Mouse (Mus musculus) liver, embryonic 14.5 days (tissue): ENCODE measurements around the gene Extl2. TPM values are rescaled to one million over a fixed set of nuclear protein-coding genes. Genes with fewer than 3 reads are reported as not detected.

ENCODE experiments used
- ATAC-seq: fragments of 200-750 bp; cut with Nextera tagmentation; 2 replicates; pipeline ENCODE4 v1.8.0; 2017; ENCODE audit warnings: moderate number of reproducible peaks, mild to moderate bottlenecking, moderate library complexity; ENCODE audit not compliant: insufficient read depth
- DNase-seq, 3 experiments: peaks; one replicate each; pipeline ENCODE4 v3.0.0-alpha.2; 2012 to 2013; ENCODE audit warnings: low read depth in 3 of 3, low spot score in 3 of 3
- H3K27ac ChIP-seq: fragments of 300-500 bp; sonication (generic); 2 replicates; pipeline ENCODE4 v1.5.1; 2014; ENCODE audit warnings: moderate library complexity, mild to moderate bottlenecking, control low read depth, inconsistent platforms
- H3K27me3 ChIP-seq: fragments of 300-500 bp; sonication (generic); 2 replicates; pipeline ENCODE4 v1.6.1; 2014; ENCODE audit warnings: mild to moderate bottlenecking, low read length, moderate library complexity; ENCODE audit not compliant: control insufficient read depth, insufficient read depth
- H3K36me3 ChIP-seq: fragments of 300-500 bp; sonication (generic); replicated peaks from 2 replicates; pipeline ENCODE4 v1.6.1; 2014; ENCODE audit warnings: low read depth; ENCODE audit not compliant: control insufficient read depth, insufficient read depth
- H3K4me1 ChIP-seq, 2 experiments: fragments of 200-500 bp in 1 of 2; fragments of 300-500 bp in 1 of 2; sonication (generic) in 1 of 2; replicated peaks; 2 replicates each; pipeline ENCODE4 v1.6.1; 2012 to 2014; ENCODE audit warnings: antibody characterized with exemption in 1 of 2, inconsistent platforms in 1 of 2, low read length in 1 of 2; ENCODE audit not compliant: control insufficient read depth in 2 of 2, insufficient read depth in 2 of 2
- H3K4me2 ChIP-seq: fragments of 300-500 bp; sonication (generic); 2 replicates; pipeline ENCODE4 v1.6.1; 2014; ENCODE audit warnings: low read depth, mild to moderate bottlenecking, control low read depth, moderate library complexity
- H3K4me3 ChIP-seq, 2 experiments: fragments of 200-500 bp in 1 of 2; fragments of 300-500 bp in 1 of 2; sonication (generic) in 1 of 2; 2 replicates each; pipeline ENCODE4 v1.5.1; 2012 to 2014; ENCODE audit warnings: low read depth in 2 of 2, low read length in 2 of 2, mild to moderate bottlenecking in 2 of 2, control low read depth in 1 of 2, inconsistent platforms in 1 of 2, moderate library complexity in 1 of 2; ENCODE audit not compliant: insufficient read depth in 1 of 2
- H3K9ac ChIP-seq: fragments of 300-500 bp; sonication (generic); replicated peaks from 2 replicates; pipeline ENCODE4 v1.6.1; 2014; ENCODE audit warnings: mild to moderate bottlenecking, control low read depth, moderate library complexity
- H3K9me3 ChIP-seq: fragments of 300-500 bp; sonication (generic); 2 replicates; pipeline ENCODE4 v1.6.1; 2016; ENCODE audit warnings: low read length, mixed read lengths; ENCODE audit not compliant: control insufficient read depth
- CTCF ChIP-seq: IDR thresholded peaks from 2 replicates; pipeline ENCODE4 v1.5.1; 2016; ENCODE audit warnings: antibody characterized with exemption, low read depth, control low read depth
- EP300 ChIP-seq: IDR thresholded peaks from 2 replicates; pipeline ENCODE4 v1.6.1; 2016; ENCODE audit warnings: antibody characterized with exemption, low read depth
- WGBS: fragments of 180-500 bp; shearing (Covaris S2); extraction: QIAGEN DNeasy Blood & Tissue Kit; methylation state at CpG from one replicate; pipeline ENCODE4 v1.1.7; 2014; ENCODE audit not compliant: insufficient replicate concordance; 5-methylcytosine and 5-hydroxymethylcytosine counted together
- polyA plus RNA-seq, 2 experiments: library from polyadenylated mRNA; depleted of rRNA in 1 of 2; stranded (reverse) in 1 of 2; unstranded in 1 of 2; fragments of >200 nt; fragmentation: Nextera tagmentation in 1 of 2; extraction: Ambion mirVana in 1 of 2; gene quantifications; 2 replicates each; pipeline versions ENCODE4 v1.2.1 to v1.2.3; 2012 to 2014

The Extl2 gene
- polyA plus RNA-seq, 2 experiments: 1.3 to 4.3 TPM

DNA sequence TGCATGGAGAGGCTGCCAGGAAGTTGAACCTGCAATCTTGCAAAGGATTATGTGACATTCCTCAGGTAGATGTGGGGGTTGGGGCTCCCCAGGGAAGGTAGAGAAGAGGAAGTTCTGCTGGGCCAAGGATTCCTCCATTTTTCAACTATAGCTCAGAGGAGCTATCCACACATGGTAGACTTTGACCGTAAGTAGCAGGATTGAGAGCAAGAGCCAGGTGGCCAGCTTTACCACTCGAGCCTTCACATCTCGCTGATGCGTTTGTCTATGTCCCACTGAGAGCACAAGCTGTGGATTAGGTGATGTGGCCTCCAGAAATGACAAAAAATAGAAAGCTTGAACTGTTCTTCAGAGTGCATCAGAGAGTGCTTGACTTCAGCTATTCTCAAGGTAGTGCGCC is 11.9 kb downstream of the Extl2 start:
- 72% methylated on average over 5 of the region's 5 CpGs for WGBS
- no peak for DNase-seq
- Histone ChIP-seq H3K27me3 (no peaks in the 10 kb centered on the region), H3K4me2 (no peak overlapping the region), H3K9ac (no peak overlapping the region), H3K4me1 (no peaks in the 10 kb centered on the region), H3K9me3 (no peaks in the 10 kb centered on the region), H3K4me3 (no peak overlapping the region), H3K27ac (no peak overlapping the region), H3K36me3 (no peaks in the 10 kb centered on the region)
- no peak for ATAC-seq
- TF ChIP-seq EP300 (no peak), CTCF (no peak)

- Histone ChIP-seq H3K27ac (no peak overlapping the region), H3K27me3 (no peaks in the 10 kb centered on the region), H3K4me3 (no peak overlapping the region), H3K4me2 (no peak overlapping the region), H3K36me3 (no peaks in the 10 kb centered on the region), H3K9ac (no peak overlapping the region), H3K9me3 (no peaks in the 10 kb centered on the region), H3K4me1 (no peaks in the 10 kb centered on the region)
- WGBS: 71% methylated on average over 12 of the region's 12 CpGs
- DNase-seq: no peak
- TF ChIP-seq EP300 (no peak), CTCF (no peak)
- ATAC-seq: no peak
These were observed 17.0 kb downstream of the Extl2 start for GRCm38 (mm10) chr3:116024236-116024635.

DNA sequence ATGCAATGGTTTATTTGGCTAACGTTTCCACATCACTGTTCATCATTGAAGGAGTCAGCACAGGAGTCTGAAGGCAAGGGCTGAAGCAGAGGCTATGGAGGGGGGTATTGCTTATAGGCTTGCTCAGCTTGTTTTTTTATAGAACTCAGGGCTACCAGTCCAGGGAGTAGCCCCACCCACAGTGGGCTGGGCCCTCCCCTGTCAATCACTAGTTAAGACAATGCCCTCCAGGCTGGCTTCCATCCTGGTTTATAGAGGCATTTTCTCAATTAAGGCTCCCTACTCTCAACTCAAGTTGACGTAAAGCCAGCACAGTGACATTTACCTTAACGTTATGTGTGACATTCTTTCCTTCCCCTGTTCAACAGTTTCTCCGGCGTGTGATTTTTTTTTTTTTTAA is 17.4 kb downstream of the Extl2 start:
- ATAC-seq (no peak), DNase-seq (no peak)
- Histone ChIP-seq H3K4me3 (no peak overlapping the region), H3K4me2 (no peak overlapping the region), H3K9ac (no peak overlapping the region), H3K9me3 (no peaks in the 10 kb centered on the region), H3K4me1 (no peaks in the 10 kb centered on the region), H3K27me3 (no peaks in the 10 kb centered on the region), H3K27ac (no peak overlapping the region), H3K36me3 (no peaks in the 10 kb centered on the region)
- no peak for TF ChIP-seq EP300
- no peak for TF ChIP-seq CTCF
- 75% methylated on average over 5 of the region's 5 CpGs for WGBS

DNA sequence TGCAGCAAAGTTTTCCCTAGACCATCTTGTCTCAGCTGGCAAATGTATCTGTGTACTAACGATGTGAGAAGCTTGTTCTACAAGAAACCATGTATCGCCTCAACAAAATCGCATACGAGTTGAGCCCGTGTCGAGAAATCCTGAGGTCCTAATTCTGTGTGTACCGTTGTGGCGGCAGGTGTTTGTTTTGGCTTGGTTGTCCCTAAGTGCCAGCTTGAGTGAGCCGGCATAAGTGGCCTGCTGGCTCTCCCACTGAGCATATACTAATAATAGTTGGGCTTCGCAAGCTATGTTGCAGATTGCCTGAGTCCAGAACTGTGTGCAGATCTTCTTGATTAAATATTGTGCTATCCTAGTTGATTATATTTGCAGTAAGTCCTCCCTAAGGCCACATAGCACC is 18.4 kb downstream of the Extl2 start:
- TF ChIP-seq EP300: no peak
- TF ChIP-seq CTCF: no peak
- Histone ChIP-seq H3K4me3 (no peak overlapping the region), H3K27ac (no peak overlapping the region), H3K9ac (no peak overlapping the region), H3K36me3 (no peaks in the 10 kb centered on the region), H3K9me3 (no peaks in the 10 kb centered on the region), H3K27me3 (no peaks in the 10 kb centered on the region), H3K4me2 (no peak overlapping the region), H3K4me1 (no peaks in the 10 kb centered on the region)
- no peak for ATAC-seq
- WGBS: 84% methylated on average over 10 of the region's 10 CpGs
- no peak for DNase-seq

- DNase-seq (no peak), ATAC-seq (no peak)
- Histone ChIP-seq H3K27ac (no peak overlapping the region), H3K36me3 (no peaks in the 10 kb centered on the region), H3K27me3 (no peaks in the 10 kb centered on the region), H3K4me1 (no peaks in the 10 kb centered on the region), H3K4me2 (no peak overlapping the region), H3K9ac (no peak overlapping the region), H3K9me3 (no peaks in the 10 kb centered on the region), H3K4me3 (no peak overlapping the region)
- WGBS: 88% methylated on average over 20 of the region's 20 CpGs
- TF ChIP-seq CTCF: no peak
- TF ChIP-seq EP300: no peak
These were observed 19.7 kb downstream of the Extl2 start for GRCm38 (mm10) chr3:116026996-116027395.
